Mouse (Mus musculus): ENCODE results near the gene Olfr1120.

GRCm38 (mm10) chr2:87354515-87354914 lies at the start of gene Olfr1120:
- TF ChIP-seq POLR2A (IDR thresholded peaks at IDR 0.05; ENCODE audit: insufficient read depth, low read depth, low read length) (no peak), EP300 (IDR thresholded peaks at IDR 0.05; ENCODE audit: insufficient read depth, low read depth, low read length) (no peak)

Measured in heart, adult 2 months (tissue).